Mouse (Mus musculus) stomach, embryonic 14.5 days (tissue): ENCODE measurements around the gene Map2k7. TPM values are rescaled to one million over a fixed set of nuclear protein-coding genes. Genes with fewer than 3 reads are reported as not detected.

Source experiments
- ATAC-seq: fragments of 200-750 bp; cut with Nextera tagmentation; 2 replicates; pipeline ENCODE4 v1.8.0; 2017; ENCODE audit warnings: low read depth, moderate TSS enrichment; ENCODE audit not compliant: insufficient number of reproducible peaks, insufficient read depth, low FRiP score
- H3K27ac ChIP-seq: fragments of 300-500 bp; sonication (generic); 2 replicates; pipeline ENCODE4 v1.5.1; 2014; ENCODE audit warnings: mild to moderate bottlenecking, low read length, moderate library complexity, mixed read lengths
- H3K27me3 ChIP-seq: fragments of 300-500 bp; sonication (generic); 2 replicates; pipeline ENCODE4 v1.6.1; 2014; ENCODE audit warnings: low read length, control low read depth, mixed read lengths; ENCODE audit not compliant: control insufficient read depth, insufficient read depth
- H3K36me3 ChIP-seq: fragments of 300-500 bp; sonication (generic); 2 replicates; pipeline ENCODE4 v1.6.1; 2014; ENCODE audit warnings: mild to moderate bottlenecking, control low read depth, low read length, moderate library complexity, mixed read lengths; ENCODE audit not compliant: control insufficient read depth, insufficient read depth
- H3K4me1 ChIP-seq: fragments of 300-500 bp; sonication (generic); 2 replicates; pipeline ENCODE4 v1.6.1; 2014; ENCODE audit warnings: low read length, control low read depth, mixed read lengths; ENCODE audit not compliant: control insufficient read depth, insufficient read depth
- H3K4me2 ChIP-seq: fragments of 300-500 bp; sonication (generic); replicated peaks from 2 replicates; pipeline ENCODE4 v1.6.1; 2014; ENCODE audit warnings: low read depth, low read length, control low read depth
- H3K4me3 ChIP-seq: fragments of 300-500 bp; sonication (generic); 2 replicates; pipeline ENCODE4 v1.5.1; 2014; ENCODE audit warnings: low read depth, low read length, control low read depth
- H3K9ac ChIP-seq: fragments of 300-500 bp; sonication (generic); replicated peaks from 2 replicates; pipeline ENCODE4 v1.6.1; 2014; ENCODE audit warnings: low read depth, mild to moderate bottlenecking, control low read depth, low read length, moderate library complexity, mixed read lengths
- H3K9me3 ChIP-seq: fragments of 300-500 bp; sonication (generic); 2 replicates; pipeline ENCODE4 v1.6.1; 2016; ENCODE audit warnings: low read depth, low read length, control low read depth; ENCODE audit not compliant: control insufficient read depth
- WGBS: fragments of 180-500 bp; shearing (Covaris S2); extraction: QIAGEN DNeasy Blood & Tissue Kit; methylation state at CpG from one replicate; pipeline ENCODE4 v1.1.7; 2014; 5-methylcytosine and 5-hydroxymethylcytosine counted together
- polyA plus RNA-seq: library from polyadenylated mRNA; unstranded; fragments of >200 nt; fragmentation: Nextera tagmentation; extraction: Ambion mirVana; gene quantifications from 2 replicates; pipeline ENCODE4 v1.2.1, GENCODE M21; 2014

Map2k7 gene
- polyA plus RNA-seq, 1 experiment from 2014 or later = 26.0 TPM

GRCm38 (mm10) chr8:4216791-4217621, 21.5 kb upstream of the Map2k7 start, which contains the start of gene Prr36:
Gene Prr36, minus strand, starts transcription at chr8:4217459.
- WGBS = 2% methylated on average over 44 of the region's 44 CpGs
- Histone ChIP-seq H3K4me1 (no peaks in the 10 kb centered on the region), H3K27ac (peak within 1 kb of the TSS; percentile 4; the same call in 1 of the 2 replicates), H3K9ac (peak within 1 kb of the TSS; percentile 28; the same call in 1 of the 2 replicates), H3K4me2 (peak within 1 kb of the TSS; percentile 68), H3K4me3 (peak within 1 kb of the TSS; percentile 44), H3K36me3 (no peaks in the 10 kb centered on the region), H3K9me3 (no peaks in the 10 kb centered on the region), H3K27me3 (no peaks in the 10 kb centered on the region)
- peak; percentile 57 for ATAC-seq

DNA sequence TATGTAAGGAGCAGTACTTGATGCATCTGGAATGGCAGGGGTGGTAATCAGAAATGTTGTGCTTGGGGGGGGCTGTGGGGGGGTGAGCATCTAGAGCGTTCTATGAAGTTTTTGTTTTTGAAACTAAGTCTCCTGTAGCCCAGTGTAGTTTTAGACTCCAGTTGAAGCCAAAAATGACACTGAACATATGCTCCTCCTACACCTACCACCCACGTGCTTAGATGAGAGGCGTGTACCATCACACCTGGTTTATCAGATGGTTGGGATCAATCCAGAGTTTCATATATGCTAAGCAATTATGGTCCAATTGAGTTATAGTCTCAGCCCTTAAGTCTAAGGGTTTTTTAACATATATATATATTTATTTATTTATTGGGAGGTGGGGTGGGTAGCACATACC, 18.9 kb upstream of the Map2k7 start:
- no peak for ATAC-seq
- H3K4me2 ChIP-seq = no peak overlapping the region
- H3K9ac ChIP-seq = no peak overlapping the region
- H3K4me1 ChIP-seq = no peaks in the 10 kb centered on the region
- H3K27ac ChIP-seq = no peak overlapping the region
- 79% methylated on average over 3 of the region's 3 CpGs for WGBS
- H3K4me3 ChIP-seq = no peak overlapping the region
- H3K27me3 ChIP-seq = no peaks in the 10 kb centered on the region
- no peaks in the 10 kb centered on the region for H3K9me3 ChIP-seq
- H3K36me3 ChIP-seq = no peaks in the 10 kb centered on the region

- Histone ChIP-seq H3K36me3 (no peaks in the 10 kb centered on the region), H3K9ac (no peak overlapping the region)
- no peak for ATAC-seq
Measured at GRCm38 (mm10) chr8:4222059-4222458, 16.5 kb upstream of the Map2k7 start.

GRCm38 (mm10) chr8:4226323-4226722, 12.2 kb upstream of the Map2k7 start:
- Histone ChIP-seq H3K36me3 (no peaks in the 10 kb centered on the region), H3K4me3 (peak overlapping the region; percentile 27), H3K4me2 (peak overlapping the region; percentile 53), H3K27ac (no peak overlapping the region), H3K4me1 (no peaks in the 10 kb centered on the region), H3K9ac (no peak overlapping the region), H3K9me3 (no peaks in the 10 kb centered on the region), H3K27me3 (no peaks in the 10 kb centered on the region)
- 26% methylated on average over 4 of the region's 4 CpGs for WGBS
- ATAC-seq = no peak

More at GRCm38 (mm10) chr8:4222059-4222458, 16.5 kb upstream of the Map2k7 start:
- H3K27me3 ChIP-seq = no peaks in the 10 kb centered on the region
- no peak overlapping the region for H3K27ac ChIP-seq
- no peak overlapping the region for H3K4me3 ChIP-seq
- no peaks in the 10 kb centered on the region for H3K4me1 ChIP-seq
- no peak overlapping the region for H3K4me2 ChIP-seq
- no peaks in the 10 kb centered on the region for H3K9me3 ChIP-seq

GRCm38 (mm10) chr8:4226739-4227347, 11.7 kb upstream of the Map2k7 start, which contains the start of gene Lrrc8e:
Gene Lrrc8e, plus strand, starts transcription at chr8:4226827.
- WGBS = 5% methylated on average over 33 of the region's 33 CpGs
- no peak within 1 kb of the TSS for H3K9ac ChIP-seq
- H3K4me3 ChIP-seq = peak within 1 kb of the TSS; percentile 27
- no peaks in the 10 kb centered on the region for H3K4me1 ChIP-seq
- H3K27ac ChIP-seq = no peak within 1 kb of the TSS
- no peaks in the 10 kb centered on the region for H3K27me3 ChIP-seq
- peak; percentile 80 for ATAC-seq
- no peaks in the 10 kb centered on the region for H3K36me3 ChIP-seq
- peak within 1 kb of the TSS; percentile 53 for H3K4me2 ChIP-seq
- H3K9me3 ChIP-seq = no peaks in the 10 kb centered on the region

DNA sequence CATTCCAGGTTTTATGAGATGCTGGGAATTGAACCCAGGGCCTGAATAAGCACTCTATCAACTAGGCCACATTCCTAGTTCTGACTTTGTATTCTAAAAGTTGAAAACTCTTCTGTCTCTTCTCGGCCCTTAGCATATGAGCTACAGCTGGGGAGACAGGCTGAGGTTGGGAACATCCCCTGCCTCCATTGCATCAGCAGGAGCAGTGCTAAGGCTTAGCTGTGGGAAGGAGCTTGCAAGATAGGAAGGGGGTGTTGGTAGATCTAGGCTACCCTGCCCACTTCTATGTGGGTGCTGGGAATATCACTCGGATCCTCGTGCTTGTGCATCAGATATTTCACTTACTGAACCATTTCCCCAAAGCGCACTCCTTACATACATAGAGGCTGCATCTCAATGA, 10.6 kb upstream of the Map2k7 start:
- H3K27ac ChIP-seq = no peak overlapping the region
- no peak overlapping the region for H3K9ac ChIP-seq
- no peaks in the 10 kb centered on the region for H3K4me1 ChIP-seq
- H3K27me3 ChIP-seq = no peaks in the 10 kb centered on the region
- no peak for ATAC-seq
- H3K9me3 ChIP-seq = no peaks in the 10 kb centered on the region
- no peaks in the 10 kb centered on the region for H3K36me3 ChIP-seq
- no peak overlapping the region for H3K4me2 ChIP-seq
- 95% methylated on average over 4 of the region's 4 CpGs for WGBS
- no peak overlapping the region for H3K4me3 ChIP-seq

- WGBS = 67% methylated on average over 5 of the region's 5 CpGs
- no peak overlapping the region for H3K4me3 ChIP-seq
- no peaks in the 10 kb centered on the region for H3K9me3 ChIP-seq
- ATAC-seq = no peak
- no peaks in the 10 kb centered on the region for H3K4me1 ChIP-seq
- no peak overlapping the region for H3K9ac ChIP-seq
- no peak overlapping the region for H3K4me2 ChIP-seq
- H3K36me3 ChIP-seq = no peaks in the 10 kb centered on the region
- no peak overlapping the region for H3K27ac ChIP-seq
- no peaks in the 10 kb centered on the region for H3K27me3 ChIP-seq
Measured at GRCm38 (mm10) chr8:4229784-4230183, 8.8 kb upstream of the Map2k7 start.

- Histone ChIP-seq H3K4me3 (no peak overlapping the region), H3K27me3 (no peaks in the 10 kb centered on the region), H3K9ac (no peak overlapping the region), H3K27ac (no peak overlapping the region), H3K36me3 (no peaks in the 10 kb centered on the region), H3K9me3 (no peaks in the 10 kb centered on the region), H3K4me1 (no peaks in the 10 kb centered on the region), H3K4me2 (no peak overlapping the region)
- peak; percentile 60; the same call in 1 of the 2 replicates for ATAC-seq
- WGBS = 56% methylated on average over 10 of the region's 10 CpGs
Measured at GRCm38 (mm10) chr8:4230612-4231351, 7.8 kb upstream of the Map2k7 start.
